Mouse (Mus musculus) left cerebral cortex, adult 9 months (tissue): Measurements from ENCODE around the gene Ezh1.

ENCODE experiments used
- DNase-seq, 2 experiments: peaks; one replicate each; pipeline ENCODE4 v3.0.0; 2022; ENCODE audit warnings: low spot score in 2 of 2

Ezh1 gene

GRCm38 (mm10) chr11:101143338-101144225 is 82.7 kb downstream of the Ezh1 start:
- peak in 1 of 2 experiments; percentile 43 for DNase-seq

- no peak for DNase-seq
Measured at GRCm38 (mm10) chr11:101142215-101142967, 83.9 kb downstream of the Ezh1 start.
